Mouse (Mus musculus) thymus, adult 2 months (tissue): ENCODE data around the gene Ephx4. TPM values are rescaled to one million over a fixed set of nuclear protein-coding genes. Genes with fewer than 3 reads are reported as not detected.
"Not testable (repeated sequence)": the region's sequence is repeated elsewhere in the genome, so short reads cannot be mapped to it uniquely, and the experiment has no call there.

ENCODE experiments used
- DNase-seq: peaks from one replicate; pipeline ENCODE4 v3.0.0; 2021
- H3K27ac ChIP-seq: fragments of 200-500 bp; 2 replicates; pipeline ENCODE4 v1.5.1; 2012; ENCODE audit warnings: low read length, control low read depth; ENCODE audit not compliant: control insufficient read depth, insufficient read depth
- H3K27me3 ChIP-seq: fragments of 200-500 bp; 2 replicates; pipeline ENCODE4 v1.6.1; 2012; ENCODE audit warnings: mild to moderate bottlenecking, low read length, moderate library complexity, mixed read lengths; ENCODE audit not compliant: control insufficient read depth, insufficient read depth
- H3K36me3 ChIP-seq: fragments of 200-500 bp; 2 replicates; pipeline ENCODE4 v1.6.1; 2012; ENCODE audit warnings: mild to moderate bottlenecking, low read length, moderate library complexity; ENCODE audit not compliant: control insufficient read depth, insufficient read depth
- H3K4me1 ChIP-seq: fragments of 200-500 bp; replicated peaks from 2 replicates; pipeline ENCODE4 v1.6.1; 2012; ENCODE audit warnings: low read length; ENCODE audit not compliant: control insufficient read depth, insufficient read depth
- H3K4me3 ChIP-seq: fragments of 200-500 bp; 2 replicates; pipeline ENCODE4 v1.5.1; 2012; ENCODE audit warnings: mild to moderate bottlenecking, low read length, control low read depth, moderate library complexity; ENCODE audit not compliant: control insufficient read depth, insufficient read depth
- CTCF ChIP-seq: fragments of 200-500 bp; IDR thresholded peaks from 2 replicates; pipeline ENCODE4 v1.5.1; 2012; ENCODE audit warnings: mild to moderate bottlenecking, control low read depth, low read length, moderate library complexity, borderline replicate concordance; ENCODE audit not compliant: control insufficient read depth, poor library complexity, insufficient read depth; ENCODE audit errors: extremely low read depth
- POLR2A ChIP-seq: fragments of 200-500 bp; IDR thresholded peaks from 2 replicates; pipeline ENCODE4 v1.6.1; 2012; ENCODE audit warnings: mild to moderate bottlenecking, low read length, control low read depth, moderate library complexity; ENCODE audit not compliant: control insufficient read depth, poor library complexity, insufficient read depth; ENCODE audit errors: extremely low read depth
- WGBS: fragments of 180-500 bp; shearing (Covaris S2); methylation state at CpG from one replicate; pipeline ENCODE4 v1.1.7; 2018; 5-methylcytosine and 5-hydroxymethylcytosine counted together
- polyA plus RNA-seq: library from polyadenylated mRNA; depleted of rRNA; stranded (reverse); fragments of >200 nt; gene quantifications from 2 replicates; pipeline ENCODE4 v1.2.3, GENCODE M21; 2012

Gene Ephx4
- polyA plus RNA-seq, 1 experiment = 1.3 TPM

GRCm38 (mm10) chr5:107371335-107371734 lies 31.2 kb upstream of the Ephx4 start:
- TF ChIP-seq CTCF (no peak), POLR2A (no peak)
- H3K27me3 ChIP-seq = no peaks in the 10 kb centered on the region
- 91% methylated on average over 5 of the region's 5 CpGs for WGBS
- H3K4me3 ChIP-seq = no peak overlapping the region
- DNase-seq = no peak
- H3K27ac ChIP-seq = no peak overlapping the region
- H3K36me3 ChIP-seq = peaks cover 4% of the 10 kb centered on the region
- peaks cover 39% of the 10 kb centered on the region for H3K4me1 ChIP-seq

- no peak for TF ChIP-seq POLR2A
- TF ChIP-seq CTCF = no peak
- H3K4me1 ChIP-seq = peaks cover 34% of the 10 kb centered on the region
- H3K27me3 ChIP-seq = no peaks in the 10 kb centered on the region
- H3K36me3 ChIP-seq = peaks cover 11% of the 10 kb centered on the region
- peak overlapping the region; percentile 94 for H3K27ac ChIP-seq
- WGBS = 6% methylated on average over 4 of the region's 4 CpGs
- no peak overlapping the region for H3K4me3 ChIP-seq
- peak; percentile 57 for DNase-seq
Observed at GRCm38 (mm10) chr5:107373256-107373655, 29.3 kb upstream of the Ephx4 start.

- not testable (repeated sequence) for DNase-seq, H3K27ac ChIP-seq, H3K4me1 ChIP-seq, H3K27me3 ChIP-seq, H3K4me3 ChIP-seq
- 0 out of 2 replicates have a peak, but pooled peaks cover 12% of the 10 kb centered on the region for H3K36me3 ChIP-seq
Observed at GRCm38 (mm10) chr5:107386448-107386847, 16.1 kb upstream of the Ephx4 start.

- Histone ChIP-seq H3K4me3 (no peak overlapping the region), H3K36me3 (0 out of 2 replicates have a peak, but pooled peaks cover 12% of the 10 kb centered on the region), H3K27me3 (no peaks in the 10 kb centered on the region), H3K27ac (no peak overlapping the region), H3K4me1 (no peaks in the 10 kb centered on the region)
- no peak for DNase-seq
- TF ChIP-seq CTCF (no peak), POLR2A (no peak)
- 100% methylated on average over 1 of the region's 1 CpGs for WGBS
Observed at GRCm38 (mm10) chr5:107387788-107388187, 14.7 kb upstream of the Ephx4 start.

GRCm38 (mm10) chr5:107389373-107389772 lies 13.2 kb upstream of the Ephx4 start:
- Histone ChIP-seq H3K36me3 (0 out of 2 replicates have a peak, but pooled peaks cover 7% of the 10 kb centered on the region), H3K4me1 (no peaks in the 10 kb centered on the region), H3K27me3 (no peaks in the 10 kb centered on the region), H3K27ac (no peak overlapping the region), H3K4me3 (no peak overlapping the region)
- DNase-seq = no peak
- 94% methylated on average over 2 of the region's 2 CpGs for WGBS
- TF ChIP-seq POLR2A = no peak
- TF ChIP-seq CTCF = no peak

- TF ChIP-seq CTCF (no peak), POLR2A (no peak)
- DNase-seq = no peak
- Histone ChIP-seq H3K4me1 (no peaks in the 10 kb centered on the region; the same call in 1 of the 2 replicates), H3K27ac (no peak overlapping the region), H3K27me3 (no peaks in the 10 kb centered on the region), H3K36me3 (no peaks in the 10 kb centered on the region), H3K4me3 (no peak overlapping the region)
- WGBS = 42% methylated on average over 2 of the region's 2 CpGs
Observed at GRCm38 (mm10) chr5:107394437-107394836, 8.1 kb upstream of the Ephx4 start.
